Comparison of ENCODE assay signal across 7 mouse cellular contexts in the genomic region with DNA sequence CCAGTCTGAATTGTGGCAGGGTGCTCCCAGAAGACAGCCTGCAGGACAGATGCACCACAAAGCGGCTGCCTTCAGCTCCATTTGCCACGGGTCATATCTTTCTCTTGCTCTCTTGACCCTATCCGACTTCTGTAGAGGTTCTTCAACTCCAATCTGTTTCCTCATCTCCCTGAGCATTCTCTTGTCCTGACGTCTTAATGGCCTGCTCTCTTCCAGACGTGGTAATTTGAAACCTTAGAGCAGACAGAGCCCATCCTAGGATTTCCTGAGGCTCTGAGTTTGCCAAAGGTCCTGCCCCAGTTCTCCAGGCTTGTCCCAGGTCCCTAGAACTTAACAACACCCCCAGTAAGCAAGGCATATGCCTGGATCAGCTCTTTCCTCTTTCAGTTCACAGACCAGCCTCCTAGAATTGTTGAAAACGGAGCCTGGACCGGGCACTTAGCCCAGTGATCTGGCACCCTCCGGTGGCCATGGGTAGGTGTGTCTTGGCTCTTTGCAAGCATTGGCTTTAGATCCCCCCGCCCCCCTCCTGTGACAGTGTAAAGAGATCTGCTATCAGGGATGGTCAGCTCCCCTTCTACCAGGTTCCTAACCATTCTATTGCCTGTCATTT. TPM values are rescaled to one million over a fixed set of nuclear protein-coding genes. Genes with fewer than 3 reads are reported as not detected.
DNase-seq lines count a peak whose midpoint lies in the region; ATAC-seq and TF ChIP-seq lines count a peak whose summit lies in the region.

No protein-coding gene starts in this region.

- in situ Hi-C loops in ES-E14 (cut with MboI; ENCODE audit: low sequenced_read_pairs in 2 of 2, unreplicated experiment in 2 of 2): no loop called here

- H3K4me3 ChIP-seq in ES-E14 (ENCODE audit: insufficient read depth in 1 of 2, low read depth in 1 of 2, low read length in 2 of 2, poor library complexity in 1 of 2, severe bottlenecking in 1 of 2): peak overlapping the region in 1 of 2 experiments; percentile 29; a peak in 1 of 4 replicates
- H3K4me3 ChIP-seq in heart, embryonic 13.5 days: 0 out of 2 replicates have a peak overlapping the region, but pooled peaks have one; percentile 13

- peaks cover 0 to 3% of the 10 kb centered on the region in 2 experiments; a peak in 1 of 4 replicates for H3K4me1 ChIP-seq in ES-E14 (ENCODE audit: control insufficient read depth in 2 of 2, insufficient read depth in 2 of 2, low read length in 2 of 2, poor library complexity in 1 of 2)
- H3K4me1 ChIP-seq in heart, embryonic 13.5 days: peaks cover 9% of the 10 kb centered on the region

- no peaks in the 10 kb centered on the region for H3K36me3 ChIP-seq in ES-E14 (ENCODE audit: control insufficient read depth, insufficient read depth, low read length, poor library complexity, severe bottlenecking)
- H3K36me3 ChIP-seq in heart, embryonic 13.5 days: no peaks in the 10 kb centered on the region

- H3K27ac ChIP-seq in ES-E14 (ENCODE audit: insufficient read depth, low read depth, low read length, poor library complexity, severe bottlenecking): no peak overlapping the region
- no peak overlapping the region for H3K27ac ChIP-seq in heart, embryonic 13.5 days (replicated peaks)

- ATAC-seq in heart, embryonic 13.5 days (ENCODE audit: extremely low read depth, insufficient number of reproducible peaks, low FRiP score, low TSS enrichment): no peak

- no peak overlapping the region for H3K9ac ChIP-seq in ES-E14 (ENCODE audit: insufficient read depth, low read depth, low read length, poor library complexity, severe bottlenecking)
- H3K9ac ChIP-seq in heart, embryonic 13.5 days: peak overlapping the region; percentile 54

- H3K27me3 ChIP-seq in heart, embryonic 13.5 days (replicated peaks): no peaks in the 10 kb centered on the region

- H3K9me3 ChIP-seq in ES-E14 (ENCODE audit: control insufficient read depth, insufficient read depth, low read depth, low read length): no peaks in the 10 kb centered on the region
- H3K9me3 ChIP-seq in heart, embryonic 13.5 days: no peaks in the 10 kb centered on the region

- H3K4me2 ChIP-seq in heart, embryonic 13.5 days: peak overlapping the region; percentile 59

- 7% methylated on average over 9 of the region's 9 CpGs for WGBS in heart, embryonic 13.5 days

- DNase-seq in ES-E14 (ENCODE audit: low read depth, low spot score) (peak; percentile 34), adipocyte (ENCODE audit: low spot score) (peak; percentile 90)
- peak; percentile 84 for DNase-seq in embryo, embryonic 10.5 days (ENCODE audit: low spot score)
- DNase-seq in kidney, postnatal 25 days: peak; percentile 79 to 80
- peak; percentile 50 for DNase-seq in lung, postnatal 25 days (ENCODE audit: low spot score)
- DNase-seq in spleen, adult 12 weeks (ENCODE audit: low spot score): peak; percentile 43

TF ChIP-seq in ES-E14, 5 proteins besides CTCF, POLR2A, EP300 and RAD21:
- TF ChIP-seq ZC3H11A (IDR thresholded peaks at IDR 0.05; ENCODE audit: borderline replicate concordance, low read depth, low read length): no peak
- no peak for TF ChIP-seq CHD2 (IDR thresholded peaks at IDR 0.05; ENCODE audit: low read depth, low read length)
- TF ChIP-seq HCFC1 (IDR thresholded peaks at IDR 0.05; ENCODE audit: borderline replicate concordance, insufficient read depth, low read length): no peak
- TF ChIP-seq MAFK (IDR thresholded peaks at IDR 0.05; ENCODE audit: insufficient read depth, low read depth, low read length): no peak
- TF ChIP-seq ZNF384 (IDR thresholded peaks at IDR 0.05; ENCODE audit: low read depth, low read length): no peak

RNA-seq across cellular contexts. Expression of gene Med13, which starts 38.2 kb away (rescaled TPM):
- 51.8 and 53.6 TPM in 2 replicates for total RNA-seq in ES-E14 (2012; rRNA removed)
- 4.3 and 4.8 TPM in 2 replicates for polyA plus RNA-seq in heart, embryonic 13.5 days (2015; fragmentation: Nextera tagmentation; extraction: Ambion mirVana)

Comparison
In these comparisons a context has a peak if more than half of its experiments do, and no peak if none do; other contexts are left out.
1. DNase-seq: peak in every context shown above with its lines; median percentile 90 in adipocyte; 84 in embryo, embryonic 10.5 days; 80 in kidney, postnatal 25 days; 50 in lung, postnatal 25 days; 43 in spleen, adult 12 weeks; 34 in ES-E14.